Mouse (Mus musculus): ENCODE results near the gene Gkn1.

Gkn1 gene

GRCm38 (mm10) chr6:87350829-87351228 is at the start of gene Gkn1:
Gkn1 (minus strand) TSS chr6:87350942.
- DNase-seq (ENCODE audit: low read depth), result no peak

GRCm38 (mm10) chr6:87399886-87400566 is 49.3 kb upstream of the Gkn1 start:
- no peak for DNase-seq (ENCODE audit: low read depth)

DNA sequence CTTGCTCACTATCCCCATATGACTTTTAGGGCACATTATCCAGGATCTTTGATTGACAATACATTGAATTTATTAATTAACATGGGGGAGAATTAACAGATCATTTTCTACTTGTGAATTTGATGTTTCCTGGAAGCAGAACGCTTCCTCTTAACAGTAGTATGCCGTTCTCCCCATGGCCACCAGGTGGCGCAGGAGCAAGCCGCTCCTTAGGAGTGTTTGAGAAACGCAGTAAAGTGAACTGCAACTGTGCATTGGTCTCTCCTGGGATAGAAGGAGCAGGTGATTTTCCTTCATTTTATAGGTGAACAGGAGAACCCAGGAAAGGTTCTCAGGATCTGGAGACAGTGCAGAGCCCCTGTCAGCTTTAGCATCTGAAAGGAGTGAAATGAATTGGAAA is 48.4 kb upstream of the Gkn1 start:
- DNase-seq (ENCODE audit: low read depth), result peak; percentile 51

GRCm38 (mm10) chr6:87394783-87395182 is 44.0 kb upstream of the Gkn1 start:
- no peak for DNase-seq (ENCODE audit: low read depth)

DNA sequence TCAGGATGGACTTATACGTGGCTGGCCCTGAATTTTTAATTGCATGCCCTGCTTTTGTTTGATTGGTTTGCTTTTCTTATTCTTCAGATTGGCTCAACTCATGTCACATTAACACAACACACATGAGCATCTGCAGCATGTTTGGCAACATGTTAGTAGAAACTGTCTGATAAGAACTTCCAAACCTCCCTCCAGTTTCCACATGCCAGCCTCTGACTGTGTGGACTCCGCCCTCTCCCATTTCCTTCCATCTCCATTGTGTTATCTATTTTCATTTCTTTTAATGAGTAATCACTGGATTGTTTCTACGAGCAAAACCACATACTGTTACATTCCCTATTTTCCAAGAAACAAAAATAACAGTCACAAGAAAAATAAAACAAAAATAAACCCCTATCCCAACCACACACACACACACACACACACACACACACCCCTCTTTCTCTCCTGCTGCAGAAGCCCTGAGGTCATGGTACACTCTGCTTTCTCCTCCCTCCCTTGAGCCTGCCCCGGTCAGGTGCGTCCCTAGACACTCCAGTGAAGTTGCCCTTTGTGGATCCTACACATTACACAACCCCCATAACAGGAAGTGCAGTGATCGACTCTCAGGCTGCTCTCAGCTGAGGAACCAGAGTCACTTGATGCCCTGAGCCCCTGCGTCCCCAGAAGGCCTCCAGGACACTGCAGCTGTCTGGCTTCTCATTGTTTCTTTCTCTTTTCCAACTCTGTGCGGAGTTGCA is 42.9 kb upstream of the Gkn1 start:
- DNase-seq (ENCODE audit: low read depth), result no peak

DNA sequence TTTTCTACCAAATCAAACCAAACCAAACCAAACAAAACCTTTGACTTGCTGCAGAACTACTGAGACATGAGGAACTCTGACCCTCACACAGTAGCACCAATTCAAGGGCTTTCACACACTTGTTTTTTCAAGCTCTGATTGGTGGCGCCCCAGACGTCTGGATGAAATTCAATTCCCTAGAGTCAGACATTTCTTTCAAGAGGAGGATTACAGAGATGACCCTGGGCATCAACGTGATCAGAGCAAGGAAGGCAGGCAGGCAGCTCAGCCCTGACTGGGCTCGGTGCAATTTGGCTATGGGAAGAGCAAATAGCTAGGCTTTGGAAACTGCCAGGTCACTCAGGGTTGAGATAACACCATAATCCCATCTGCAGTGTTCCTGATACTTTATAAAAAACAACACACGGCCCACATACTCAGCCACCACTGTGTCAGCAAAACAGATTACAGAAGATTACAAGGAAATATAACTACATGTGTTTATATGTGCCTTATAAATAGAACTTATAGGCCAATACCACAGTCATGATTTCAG is 38.8 kb upstream of the Gkn1 start:
- no peak for DNase-seq (ENCODE audit: low read depth)

DNA sequence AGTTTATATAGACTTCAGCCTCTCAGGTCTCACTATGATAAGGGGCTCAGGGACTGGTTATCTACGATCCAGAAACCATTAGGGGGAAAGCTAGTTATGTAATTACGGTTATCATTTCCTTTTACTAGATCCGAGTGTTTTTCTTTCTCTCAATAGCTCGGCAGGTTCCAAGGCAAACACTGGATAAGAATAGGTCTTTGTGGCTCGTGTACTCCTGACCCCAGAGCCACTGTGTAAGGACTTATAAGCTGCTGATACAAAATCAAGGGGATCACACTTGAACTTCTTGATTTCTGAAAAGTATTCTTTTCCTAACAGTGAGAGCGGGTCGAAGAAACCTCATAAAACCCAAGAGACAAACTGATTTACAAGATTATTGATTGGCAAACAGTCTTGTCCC is 38.1 kb upstream of the Gkn1 start, which contains the start of gene Gkn3:
Gene Gkn3 (minus strand): TSS at position 59 of the 400 bp plus-strand sequence.
- no peak for DNase-seq (ENCODE audit: low read depth)

DNA sequence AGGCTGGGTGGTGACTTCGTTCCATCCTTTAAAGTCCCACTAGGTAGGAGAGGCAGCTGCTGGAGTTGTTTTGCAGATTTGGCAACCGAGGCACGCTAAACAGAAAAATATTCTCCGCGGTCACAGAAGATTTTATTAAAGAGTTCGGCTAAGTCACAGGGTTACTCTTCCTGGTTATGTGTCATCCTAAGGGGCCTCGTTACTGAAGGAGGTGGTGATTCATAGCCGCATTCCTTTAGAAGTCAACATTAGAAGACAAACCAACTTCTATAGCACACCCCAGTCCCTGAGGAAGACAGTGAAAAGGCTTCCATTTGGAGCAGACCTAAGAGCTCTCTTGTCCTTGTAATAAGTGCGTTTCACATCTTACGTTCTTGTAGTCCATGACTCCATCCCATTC is 35.9 kb upstream of the Gkn1 start:
- DNase-seq (ENCODE audit: low read depth), result no peak

- DNase-seq (ENCODE audit: low read depth), result peak; percentile 52
Measured at GRCm38 (mm10) chr6:87386203-87386602, 35.5 kb upstream of the Gkn1 start.

- DNase-seq (ENCODE audit: low read depth), result no peak
Measured at GRCm38 (mm10) chr6:87384761-87385160, 34.0 kb upstream of the Gkn1 start.

- no peak for DNase-seq (ENCODE audit: low read depth)
Measured at GRCm38 (mm10) chr6:87383926-87384691, 33.4 kb upstream of the Gkn1 start.

GRCm38 (mm10) chr6:87373057-87373456 is 22.3 kb upstream of the Gkn1 start, which contains the start of gene Gkn2:
Gkn2 (plus strand) TSS chr6:87373357.
- DNase-seq (ENCODE audit: low read depth), result no peak

DNA sequence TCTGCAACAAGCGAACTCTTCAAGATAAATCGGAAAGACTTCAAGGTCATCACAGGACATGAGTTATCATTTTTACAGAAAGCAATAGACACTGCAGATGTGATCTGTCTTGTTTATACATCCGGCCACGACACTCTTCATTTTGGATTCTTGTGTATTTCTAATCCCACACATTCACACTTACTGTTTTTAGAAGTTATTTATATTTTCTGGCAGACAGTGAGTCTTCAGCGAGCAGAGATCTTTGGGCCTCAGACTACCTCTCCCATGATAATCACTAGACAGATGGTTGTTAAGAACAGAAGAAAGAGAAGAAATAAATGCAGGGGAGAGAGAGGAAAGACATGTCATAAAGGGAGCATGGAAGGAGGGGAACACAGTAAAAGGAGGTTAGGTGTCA is 18.5 kb upstream of the Gkn1 start:
- no peak for DNase-seq (ENCODE audit: low read depth)

DNA sequence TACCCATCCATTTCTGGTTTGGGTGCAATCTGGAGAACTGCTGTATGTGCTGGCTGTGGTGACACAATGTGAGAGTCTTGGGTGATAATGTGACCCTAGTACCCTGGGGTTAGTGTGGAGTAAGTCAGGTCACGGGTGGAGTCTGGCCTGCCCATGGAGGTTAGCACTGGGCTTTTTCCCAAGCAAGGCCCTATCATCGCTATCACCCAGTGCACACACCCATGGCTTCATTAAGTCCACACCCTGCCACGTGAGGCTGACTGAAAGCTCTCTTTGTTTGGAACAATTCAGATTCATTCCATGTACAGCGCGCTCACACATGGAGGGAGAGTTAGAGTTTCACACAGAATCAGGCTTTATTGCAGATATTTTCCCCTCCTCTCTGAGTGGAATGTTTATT is 3.7 kb upstream of the Gkn1 start:
- no peak for DNase-seq (ENCODE audit: low read depth)

DNA sequence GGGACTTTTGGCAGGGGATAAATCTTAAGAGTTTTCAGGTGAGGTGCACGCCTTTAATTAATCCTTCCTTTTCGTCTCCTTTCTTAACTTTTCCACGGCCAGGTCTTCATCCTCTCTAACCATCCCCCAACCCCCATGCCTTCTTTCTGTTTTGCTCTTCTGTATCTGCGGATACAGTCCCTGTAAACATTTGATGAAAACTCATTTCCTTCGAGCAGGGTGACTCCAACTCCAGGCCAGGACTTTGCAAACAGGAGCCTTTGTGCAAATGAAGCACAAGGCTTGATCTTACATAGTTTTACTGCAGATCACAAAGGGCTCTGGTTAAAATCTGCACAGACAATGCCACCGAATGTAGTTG is 14.8 kb downstream of the Gkn1 start:
- no peak for DNase-seq (ENCODE audit: low read depth)

DNA sequence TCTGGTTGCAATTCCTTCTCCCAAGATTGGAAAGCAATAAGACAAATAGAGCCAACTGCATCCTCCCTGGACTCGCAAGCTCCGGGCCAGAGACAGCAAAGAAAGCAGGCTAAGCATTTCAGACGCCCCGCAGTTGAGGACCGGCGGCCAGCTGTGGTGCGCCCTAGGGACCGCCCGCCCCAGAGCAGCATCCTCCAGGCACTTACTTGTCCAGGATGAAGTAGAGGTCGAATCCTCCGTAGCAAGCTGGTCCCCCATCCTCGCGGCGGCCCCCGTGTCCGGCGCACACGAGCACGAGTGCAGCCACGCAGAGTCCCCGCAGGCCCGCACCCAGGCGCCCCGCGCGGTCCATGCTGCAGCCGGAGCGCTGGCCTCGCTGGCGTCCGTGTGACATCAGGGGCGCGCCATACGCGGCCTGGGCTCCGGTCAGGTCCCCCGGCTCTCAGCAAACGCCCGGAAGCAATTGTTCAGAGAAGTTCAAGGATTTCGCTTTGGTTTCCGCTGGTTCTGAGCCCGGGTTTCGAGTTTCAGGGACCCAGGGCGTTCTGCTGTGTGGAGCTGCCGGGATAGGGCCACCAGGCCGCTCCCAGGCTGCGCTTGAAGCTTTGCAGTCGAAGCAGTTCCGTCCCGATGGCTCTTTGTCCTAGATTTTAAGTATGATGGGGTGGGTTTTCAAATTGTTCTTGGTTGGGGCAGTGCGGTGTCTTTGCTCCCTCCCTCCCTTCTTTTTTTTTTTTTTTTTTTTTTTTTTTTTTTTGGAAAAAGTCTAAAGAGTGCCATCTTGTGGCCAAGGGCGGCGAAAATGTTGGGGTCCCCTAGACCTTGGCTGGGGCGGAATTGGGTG is 15.4 kb downstream of the Gkn1 start, which contains the start of gene Antxr1:
Gene Antxr1 (minus strand): TSS at position 731 of the 844 bp plus-strand sequence.
- no peak for DNase-seq (ENCODE audit: low read depth)

DNA sequence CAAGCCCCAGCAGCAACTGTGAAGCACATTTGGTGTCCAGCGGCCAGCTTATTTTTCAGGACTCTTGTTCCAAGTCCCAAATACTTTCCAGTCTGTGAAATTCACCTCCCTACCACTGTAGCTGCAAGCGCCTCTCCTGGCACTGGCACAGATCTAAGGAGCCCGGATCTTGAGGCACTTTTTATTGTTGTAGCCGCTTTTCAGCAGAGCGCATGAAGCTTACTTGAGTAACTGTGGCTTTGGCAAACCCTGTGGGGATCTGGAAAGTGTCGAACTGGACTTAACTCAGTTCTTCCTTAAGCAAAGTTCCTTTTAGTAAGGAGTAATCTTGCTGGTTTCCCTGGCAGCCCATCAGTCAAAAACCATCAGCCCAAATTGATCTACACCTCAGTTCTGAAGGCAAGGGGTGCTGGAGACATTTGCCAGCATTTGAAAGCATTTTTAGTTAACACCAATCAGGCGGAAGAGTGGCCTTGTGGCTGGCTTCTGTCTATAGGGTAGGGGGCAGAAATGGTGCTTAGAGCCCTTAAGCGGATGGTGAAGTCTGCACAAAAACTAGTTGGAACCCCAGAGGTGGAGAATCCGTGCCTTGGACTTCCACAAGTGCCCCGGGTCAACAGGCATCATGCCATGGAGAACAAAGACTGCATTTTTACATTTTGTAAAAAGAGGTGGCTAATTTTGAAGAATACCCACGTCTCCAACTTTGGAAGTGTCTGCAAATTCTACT is 16.2 kb downstream of the Gkn1 start:
- no peak for DNase-seq (ENCODE audit: low read depth)

DNA sequence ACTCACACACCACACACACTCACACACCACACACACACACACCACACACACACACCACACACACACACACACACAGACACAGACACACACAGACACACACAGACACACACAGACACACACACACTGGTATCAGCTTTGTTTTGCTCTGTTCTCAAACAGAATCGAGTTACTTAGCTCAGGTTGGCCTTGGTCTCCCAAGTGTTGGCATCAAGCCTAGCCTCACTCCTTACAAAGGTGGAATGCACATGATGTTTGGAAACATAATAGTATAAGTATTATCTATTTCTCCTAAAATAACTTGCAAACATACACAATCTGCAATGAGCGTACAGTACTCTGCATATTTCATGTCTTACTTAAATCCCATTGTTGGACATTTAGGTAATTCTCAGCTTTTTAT is 18.4 kb downstream of the Gkn1 start:
- DNase-seq (ENCODE audit: low read depth), result no peak

GRCm38 (mm10) chr6:87328265-87329173 is 22.2 kb downstream of the Gkn1 start:
- DNase-seq (ENCODE audit: low read depth), result no peak

DNA sequence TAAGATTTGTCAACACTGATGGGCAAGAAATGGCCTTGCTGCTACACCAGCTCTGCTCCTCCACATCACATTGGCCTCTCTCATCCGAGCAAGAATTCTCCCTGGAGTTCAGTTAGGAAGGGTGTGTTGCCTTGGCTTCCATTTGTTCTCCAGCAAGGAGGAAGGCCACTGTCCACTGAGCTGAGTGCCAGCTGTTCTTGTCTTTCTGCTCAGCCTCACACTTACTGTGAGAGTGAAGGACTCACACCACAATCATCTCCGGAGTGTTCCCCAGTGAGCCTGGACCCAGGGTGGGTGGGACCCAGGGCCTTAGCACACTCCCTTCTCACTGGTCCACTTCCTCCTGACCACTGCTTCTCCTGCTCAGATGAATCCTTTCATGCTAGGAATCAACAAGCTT is 23.8 kb downstream of the Gkn1 start:
- DNase-seq (ENCODE audit: low read depth), result no peak

Measured in c-Kit-positive CD71-positive TER-119-negative erythroid progenitor cells, embryonic 14.5 days (primary cell).